Mouse (Mus musculus) liver, embryonic 14.5 days (tissue): ENCODE measurements around the gene Macf1.

ENCODE experiments used
- CTCF ChIP-seq: IDR thresholded peaks from 2 replicates; pipeline ENCODE4 v1.5.1; 2016; ENCODE audit warnings: antibody characterized with exemption, low read depth, control low read depth
- EP300 ChIP-seq: IDR thresholded peaks from 2 replicates; pipeline ENCODE4 v1.6.1; 2016; ENCODE audit warnings: antibody characterized with exemption, low read depth

DNA sequence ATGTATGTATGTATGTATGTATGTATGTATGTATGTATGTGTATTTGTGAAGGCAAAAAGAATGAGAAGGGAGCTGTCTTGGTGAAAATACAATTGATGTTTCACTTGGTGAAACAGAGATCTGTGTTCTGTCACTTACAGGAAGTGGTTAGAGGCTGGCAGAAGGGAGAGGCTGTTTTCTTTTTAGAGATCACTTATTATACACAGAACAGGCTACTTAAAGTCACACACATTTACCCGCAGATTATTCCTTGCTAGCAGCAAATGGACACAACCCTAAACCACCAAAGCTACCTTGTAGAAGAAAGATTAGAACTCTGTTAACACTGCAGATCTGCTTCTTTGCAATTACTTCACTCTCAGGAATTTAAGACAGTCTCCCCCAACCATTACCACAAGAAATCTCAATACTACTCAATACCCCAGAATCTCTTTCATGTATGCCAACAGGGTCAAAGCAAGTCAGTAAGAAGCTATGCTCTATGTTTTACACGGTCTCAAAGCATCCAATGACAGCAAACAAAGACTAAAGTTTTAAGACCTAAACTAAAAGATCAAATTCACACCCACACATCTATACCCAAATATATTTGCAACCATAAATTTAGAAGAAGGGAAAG is 106.6 kb downstream of the Macf1 start:
- TF ChIP-seq EP300 (no peak), CTCF (no peak)
